Mouse (Mus musculus) T-cell, adult 2 months (primary cell): ENCODE results near the gene Oasl2.
A peak's percentile ranks its signal among the peaks of the same experiment; 100 is the strongest.
"Not testable (repeated sequence)": the region's sequence is repeated elsewhere in the genome, so short reads cannot be mapped to it uniquely, and the experiment has no call there.

Source experiments
- DNase-seq: peaks from one replicate; pipeline ENCODE4 v3.0.0; 2022; ENCODE audit warnings: low spot score

Gene Oasl2

DNA sequence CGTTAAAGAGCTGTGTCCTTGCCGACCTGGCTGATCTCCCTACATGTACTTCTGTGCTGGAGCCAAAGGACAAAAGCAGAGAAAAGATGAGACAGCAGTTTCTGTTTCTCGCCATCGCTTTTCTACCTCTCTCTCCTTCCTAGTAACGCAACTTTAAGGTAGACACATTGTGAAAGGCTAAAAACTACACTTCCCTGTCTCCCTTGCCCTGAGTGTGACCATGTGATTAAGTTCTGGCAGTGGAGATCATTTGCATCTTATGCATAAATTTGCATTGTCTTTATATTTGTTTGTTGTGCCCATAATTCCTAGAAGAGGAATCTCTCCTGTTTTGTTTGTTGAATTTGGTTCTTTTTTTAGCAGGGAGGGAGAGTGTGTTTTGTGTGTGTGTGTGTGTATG, 19.1 kb downstream of the Oasl2 start:
- no peak for DNase-seq

DNA sequence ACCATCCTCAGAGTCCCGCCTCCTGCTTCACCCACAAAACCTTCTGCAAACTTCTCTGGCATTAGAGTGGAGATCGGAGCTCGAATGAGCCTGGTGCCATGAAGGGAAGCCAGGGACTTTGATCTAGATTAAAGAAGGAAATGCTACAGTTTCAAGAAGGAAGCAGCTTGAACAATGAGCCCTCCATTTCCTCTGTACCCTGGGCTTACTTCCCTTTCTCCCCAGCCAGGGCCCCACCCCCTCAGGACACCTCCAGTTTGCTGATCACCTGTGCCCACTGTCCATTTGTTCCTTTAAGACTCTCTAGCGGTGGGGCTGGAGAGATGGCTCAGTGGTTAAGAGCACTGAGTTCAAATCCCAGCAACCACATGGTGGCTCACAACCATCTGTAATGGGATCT, 20.0 kb downstream of the Oasl2 start:
- no peak for DNase-seq

DNA sequence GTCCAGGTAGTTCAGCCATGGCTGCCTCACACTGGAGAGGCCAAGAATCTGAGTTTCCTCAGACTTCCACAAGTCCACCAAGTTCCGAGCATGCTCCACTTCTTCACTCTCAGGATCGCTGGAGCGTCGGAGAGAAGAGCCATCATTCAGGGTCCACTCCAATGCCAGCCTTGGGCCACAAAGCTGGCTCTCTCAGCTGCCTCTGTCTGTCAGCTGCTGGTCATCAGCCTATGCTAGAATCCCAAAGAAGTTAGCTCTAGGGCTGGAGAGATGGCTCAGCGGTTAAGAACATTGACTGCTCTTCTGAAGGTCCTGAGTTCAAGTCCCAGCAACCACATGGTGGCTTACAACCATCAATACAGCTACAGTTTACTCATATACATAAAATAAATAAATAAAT, 20.6 kb downstream of the Oasl2 start:
- DNase-seq: not testable (repeated sequence)

DNA sequence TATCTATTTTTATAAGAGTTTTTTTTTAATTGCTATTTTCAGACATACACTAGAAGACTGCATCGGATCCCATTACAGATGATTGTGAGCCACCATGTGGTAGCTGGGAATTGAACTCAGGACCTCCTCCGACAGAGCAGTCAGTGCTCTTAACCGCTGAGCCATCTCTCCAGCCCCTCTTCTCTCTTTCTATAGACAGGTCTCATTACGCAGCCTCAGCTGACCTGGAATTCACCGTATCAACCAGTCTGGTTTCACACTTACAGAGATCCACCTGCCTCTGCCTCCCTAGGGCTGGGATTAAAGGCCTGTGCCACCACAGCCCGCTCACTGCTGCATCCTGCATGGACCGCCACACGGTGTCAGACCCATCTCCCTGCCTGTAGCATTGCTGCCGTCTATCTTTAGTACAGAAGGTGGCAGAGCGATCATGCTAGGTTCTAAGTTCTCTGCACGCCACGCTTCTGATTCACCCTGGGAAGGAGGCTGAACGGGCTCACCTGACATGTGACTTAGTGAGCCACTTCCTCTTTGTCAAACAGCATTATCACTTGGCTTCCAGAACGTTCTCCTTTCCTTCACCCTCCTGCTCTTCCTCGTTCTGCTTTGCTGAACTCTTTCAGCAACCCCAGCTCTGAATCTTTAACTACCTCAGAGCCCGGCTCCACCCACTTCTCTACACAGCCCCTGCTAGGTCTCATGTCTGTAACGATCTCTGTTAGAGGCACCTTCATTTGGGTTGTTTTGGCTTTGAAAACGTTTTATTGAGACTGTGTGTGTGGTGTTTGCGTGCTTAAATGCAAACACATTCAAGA, 25.0 kb downstream of the Oasl2 start:
- peak; percentile 88 for DNase-seq

DNA sequence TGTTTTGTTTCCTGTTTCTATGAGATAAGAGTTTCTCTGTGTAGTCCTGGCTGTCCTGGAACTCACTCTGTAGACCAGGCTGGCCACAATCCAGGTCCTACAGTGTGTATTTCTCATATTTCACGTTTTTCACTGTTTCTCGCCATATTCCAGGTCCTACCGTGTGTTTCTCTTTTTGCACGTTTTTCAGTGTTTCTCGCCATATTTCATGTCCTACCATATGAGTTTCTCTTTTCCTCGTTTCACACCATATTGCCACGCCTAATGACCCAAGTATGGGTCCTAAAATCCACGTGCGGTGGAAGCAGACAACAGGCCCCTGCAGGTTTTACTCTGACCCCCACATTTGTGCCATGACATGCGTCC, 25.6 kb downstream of the Oasl2 start:
- no peak for DNase-seq

DNA sequence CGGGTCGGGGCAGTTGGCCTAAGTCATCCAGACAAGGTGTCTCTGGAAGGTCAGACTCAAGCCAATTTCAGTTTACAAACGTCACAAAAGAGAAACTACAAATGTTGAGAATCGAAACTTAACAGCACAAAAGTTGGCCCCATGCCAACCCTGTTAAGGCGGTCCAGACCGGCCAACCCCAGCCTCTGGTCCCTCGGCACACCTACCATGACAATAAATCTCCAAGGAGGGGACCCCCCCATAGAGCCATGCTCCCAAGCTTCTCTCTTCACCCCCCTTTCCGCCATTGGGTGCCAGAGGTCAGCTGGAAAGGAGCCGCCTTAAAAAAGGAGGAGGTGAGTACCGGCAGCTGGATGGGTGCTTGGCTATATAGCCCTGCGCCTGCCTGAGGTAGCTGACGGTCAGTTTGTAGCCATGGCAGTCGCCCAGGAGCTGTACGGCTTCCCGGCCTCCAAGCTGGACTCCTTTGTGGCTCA, 26.3 kb downstream of the Oasl2 start, which contains the start of gene Oasl1:
TSS of gene Oasl1 (plus strand) at position 243 of the 476 bp plus-strand sequence.
- DNase-seq: peak; percentile 25

DNA sequence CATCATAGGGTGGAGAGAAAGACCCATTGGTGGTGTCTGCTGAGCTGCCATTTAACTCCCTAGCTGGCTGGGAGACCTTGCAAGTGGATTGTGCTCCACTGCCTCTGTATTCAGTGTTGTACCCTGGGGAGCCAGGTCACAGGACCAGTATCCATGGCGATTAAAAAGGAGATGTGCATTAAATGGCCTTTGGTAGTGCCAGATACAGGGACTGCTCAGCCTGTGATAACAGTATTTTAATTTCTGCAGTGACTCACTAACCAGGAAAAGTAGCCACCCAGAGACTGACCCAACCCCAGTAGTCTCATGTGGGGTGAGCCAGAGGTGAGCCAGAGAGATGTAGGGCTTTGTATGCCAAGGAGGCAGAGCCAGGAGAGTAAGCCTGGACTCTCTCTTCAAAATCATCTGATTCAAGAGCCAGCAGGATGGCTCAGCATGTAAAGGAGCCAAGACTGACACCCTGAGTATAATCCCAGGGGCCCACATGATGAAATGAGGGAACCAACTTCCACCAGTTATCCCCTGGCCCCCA, 29.5 kb downstream of the Oasl2 start:
- DNase-seq: no peak

DNA sequence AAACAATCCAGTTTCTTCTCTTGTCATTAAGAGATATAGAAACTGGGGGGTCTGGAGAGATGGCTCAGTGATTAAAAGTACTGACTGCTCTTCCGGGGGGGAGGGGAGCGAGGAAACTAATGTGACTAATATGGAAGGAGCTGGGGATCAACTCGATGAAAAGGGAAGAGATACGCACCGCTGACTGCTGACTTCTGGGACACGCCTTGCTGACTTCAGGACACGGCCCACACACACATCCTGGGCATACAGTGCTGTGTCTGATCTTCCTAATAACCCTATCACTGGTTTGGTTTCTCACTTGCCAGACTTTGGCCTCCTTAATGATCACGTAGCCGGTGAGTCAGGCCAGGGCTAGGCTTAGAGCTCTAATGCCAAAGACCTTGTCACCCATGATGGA, 30.0 kb downstream of the Oasl2 start:
- no peak for DNase-seq

DNA sequence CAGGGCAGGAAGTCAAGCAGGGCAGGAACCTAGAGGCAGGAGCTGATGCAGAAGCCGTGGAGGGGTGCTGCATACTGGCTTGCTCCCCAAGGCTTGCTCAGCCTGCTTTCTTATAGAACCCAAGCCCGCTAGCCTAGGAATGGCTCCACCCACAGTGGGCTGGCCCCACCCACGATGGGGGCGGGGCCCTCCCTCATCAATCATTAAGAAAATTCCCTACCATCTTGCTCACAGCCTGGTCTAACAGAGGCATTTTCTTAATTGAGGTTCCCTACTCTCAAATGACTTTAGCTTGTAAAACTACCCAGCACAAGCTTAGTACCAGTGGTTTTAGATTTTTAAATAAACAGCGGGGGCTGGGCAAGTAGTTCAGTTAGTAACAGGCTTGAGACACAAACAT, 34.9 kb downstream of the Oasl2 start:
- no peak for DNase-seq

DNA sequence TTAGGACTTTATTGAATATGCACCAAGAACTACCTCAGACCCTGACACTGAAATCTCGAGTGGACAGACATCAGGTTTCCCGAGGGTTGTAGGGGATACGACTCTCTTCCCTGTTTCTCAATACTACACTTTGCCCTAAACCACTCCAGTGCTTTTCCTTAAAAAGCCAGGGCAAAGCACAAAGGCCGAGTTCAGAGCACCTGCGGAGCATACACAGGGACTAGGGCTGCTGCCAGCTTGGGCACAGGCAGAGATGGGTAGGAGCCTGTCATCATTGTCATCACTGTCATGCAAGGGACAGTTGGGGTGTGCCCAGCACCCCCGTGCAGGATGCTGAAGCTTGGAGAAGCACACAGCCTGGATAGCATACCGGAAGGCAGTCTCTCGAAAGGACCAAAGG, 36.5 kb downstream of the Oasl2 start:
- no peak for DNase-seq

DNA sequence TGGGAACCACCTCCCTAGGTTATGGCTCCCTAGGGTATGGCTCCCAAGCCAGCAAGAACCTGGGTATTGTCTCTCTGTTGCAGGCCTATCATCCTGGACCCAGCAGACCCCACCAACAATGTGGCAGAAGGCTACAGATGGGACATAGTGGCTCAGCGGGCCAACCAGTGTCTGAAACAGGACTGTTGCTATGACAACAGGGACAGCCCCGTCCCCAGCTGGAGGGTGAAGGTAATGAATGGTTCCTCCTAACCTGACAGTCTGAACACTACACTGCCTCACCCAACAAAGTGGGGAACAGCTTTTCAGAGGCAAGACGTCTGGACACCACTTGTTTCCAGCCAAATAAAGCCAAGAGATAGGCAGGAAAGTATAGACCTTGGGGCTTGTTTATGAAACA, 39.1 kb downstream of the Oasl2 start:
- no peak for DNase-seq

DNA sequence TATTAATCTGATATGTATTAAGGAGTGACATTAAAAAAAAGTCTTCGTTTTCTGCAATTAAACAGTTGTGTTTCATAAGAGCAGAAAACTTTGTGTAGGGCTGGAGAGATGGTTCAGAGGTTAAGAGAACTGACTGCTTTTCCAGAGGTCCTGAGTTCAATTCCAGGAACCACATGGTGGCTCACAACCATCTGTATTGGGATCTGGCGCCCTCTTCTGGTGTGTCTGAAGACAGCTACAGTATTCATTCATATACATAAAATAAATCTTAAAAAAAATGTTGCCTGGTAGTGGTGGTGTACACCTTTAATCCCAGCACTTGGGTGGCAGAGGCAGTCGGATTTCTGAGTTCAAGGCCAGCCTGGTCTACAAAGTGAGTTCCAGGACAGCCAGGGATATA, 44.4 kb downstream of the Oasl2 start:
- not testable (repeated sequence) for DNase-seq

DNA sequence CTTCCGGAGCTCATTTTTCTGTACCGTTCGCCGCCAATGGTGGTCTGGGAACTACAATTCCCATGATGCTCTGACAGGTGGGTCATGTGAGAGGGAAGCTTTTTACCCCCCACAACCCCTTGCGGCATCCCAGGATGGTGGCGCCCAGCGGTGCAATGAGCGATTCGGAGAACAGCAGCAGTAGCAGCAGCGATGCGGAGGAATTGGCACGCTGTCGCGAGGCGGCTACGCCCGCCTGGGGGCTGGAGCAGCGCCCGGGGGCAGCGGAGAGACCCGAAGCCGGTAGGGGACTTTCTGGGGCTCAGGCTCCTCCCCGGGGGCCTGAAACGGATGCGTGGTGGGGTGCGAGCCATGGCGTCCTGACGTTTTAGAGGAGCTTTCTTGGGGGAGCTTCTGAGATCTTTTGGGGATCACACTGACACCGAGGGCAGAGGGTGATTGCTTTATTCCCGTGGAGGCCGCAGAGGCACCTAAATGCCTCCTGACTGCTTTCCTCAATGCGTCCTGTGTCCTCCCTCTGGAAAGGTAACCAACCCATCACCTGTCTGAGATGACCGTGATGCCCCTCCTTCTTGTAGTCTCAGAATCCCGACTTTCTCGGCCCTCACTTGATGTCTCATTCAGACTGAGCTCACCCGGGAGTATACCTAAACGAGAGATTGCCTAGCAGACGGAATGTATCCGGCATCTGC, 45.5 kb downstream of the Oasl2 start, which contains the start of gene 2210016L21Rik:
TSS of gene 2210016L21Rik (plus strand) at position 85 of the 692 bp plus-strand sequence.
- peak; percentile 86 for DNase-seq

DNA sequence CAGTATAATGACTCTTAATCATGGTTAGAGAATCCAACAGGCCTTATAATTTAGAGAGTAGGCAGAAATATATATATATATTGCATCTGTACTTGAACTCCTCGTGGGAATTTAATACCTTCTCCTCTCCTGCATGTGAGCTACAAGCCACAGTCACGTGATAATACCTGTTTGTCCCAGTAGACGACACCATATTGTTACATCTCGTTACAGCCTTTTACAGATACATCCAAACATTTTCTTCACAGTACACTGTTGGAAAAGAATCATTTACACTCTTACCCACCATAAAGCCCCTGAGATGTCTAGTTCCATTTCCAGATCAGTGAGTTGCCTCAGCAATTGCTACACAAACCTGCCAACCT, 46.0 kb downstream of the Oasl2 start:
- DNase-seq: no peak

DNA sequence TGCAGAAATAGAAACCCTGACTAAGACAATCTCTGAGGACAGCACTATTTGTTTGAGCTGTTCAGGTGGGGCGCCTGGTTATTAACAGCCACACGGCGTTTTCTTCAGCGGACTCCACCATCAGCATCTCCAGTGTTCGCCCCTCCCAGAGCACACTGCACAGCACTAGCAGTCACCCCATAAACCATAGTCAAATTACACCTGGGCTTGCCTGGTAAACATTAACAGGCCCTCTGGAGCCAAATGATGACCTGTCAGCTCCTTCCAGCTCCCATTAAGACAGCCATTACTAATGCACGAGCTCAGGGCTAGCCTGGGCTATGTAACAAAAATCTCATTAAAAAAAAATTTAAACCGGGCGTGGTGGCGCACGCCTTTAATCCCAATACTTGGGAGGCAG, 48.3 kb downstream of the Oasl2 start:
- DNase-seq: no peak

DNA sequence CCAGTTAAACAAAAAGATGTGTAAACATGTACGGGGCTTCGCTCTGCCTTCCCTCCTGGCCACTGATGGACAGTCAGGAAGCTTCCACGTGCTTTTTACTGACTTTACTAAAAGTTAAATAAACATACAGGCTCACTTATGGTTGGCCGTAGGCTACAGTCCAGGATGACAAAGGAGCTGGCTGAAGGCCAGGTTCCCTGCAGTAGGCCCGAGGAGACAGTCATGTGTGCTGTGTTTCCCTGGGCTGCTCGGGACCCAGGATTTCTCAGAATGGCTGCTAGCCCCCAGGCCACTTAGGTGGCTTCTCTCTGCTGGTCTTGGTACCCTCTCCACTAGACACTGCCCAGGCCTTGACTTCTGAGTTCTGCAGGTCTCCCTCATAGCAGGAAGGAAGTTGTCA, 52.2 kb downstream of the Oasl2 start:
- DNase-seq: no peak

DNA sequence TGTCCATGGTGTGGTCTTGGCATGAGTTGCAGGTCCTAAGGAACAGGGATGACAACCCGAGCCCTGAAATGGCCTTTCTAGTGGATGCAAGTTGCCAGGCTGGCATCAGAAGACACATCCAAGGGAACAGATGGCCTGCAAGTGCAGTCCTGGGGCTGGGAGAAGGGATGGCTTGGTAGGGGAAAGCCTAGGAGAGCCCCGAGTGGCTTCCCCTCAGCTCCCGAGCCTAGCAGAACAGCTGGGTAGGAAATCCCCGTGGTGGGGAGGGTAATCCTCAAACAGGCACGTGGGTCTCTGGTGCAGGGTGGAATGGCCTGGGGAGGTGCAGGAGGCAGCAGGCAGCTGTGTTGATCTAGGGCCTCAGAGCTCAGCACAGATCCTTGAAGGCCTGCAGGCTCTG, 52.6 kb downstream of the Oasl2 start:
- DNase-seq: no peak

DNA sequence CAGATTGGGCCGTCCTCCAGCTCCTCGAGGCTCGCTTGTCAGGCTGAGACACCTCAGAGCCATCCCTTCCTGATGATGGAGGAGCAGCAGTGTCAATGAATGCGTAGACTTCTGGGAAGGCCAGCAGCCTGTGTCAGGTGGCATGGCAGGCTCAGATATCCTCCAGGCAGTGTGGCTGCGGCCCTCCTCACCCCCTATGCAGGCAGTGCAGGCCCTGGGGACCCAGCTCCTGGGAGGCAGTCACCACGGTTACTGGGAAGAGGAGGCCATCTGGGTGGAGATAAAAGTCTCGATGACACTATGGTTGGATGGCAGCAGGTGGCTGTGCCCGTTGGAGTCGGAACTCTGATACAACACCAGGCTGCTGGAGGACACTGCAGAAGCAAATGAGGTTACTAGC, 53.1 kb downstream of the Oasl2 start:
- no peak for DNase-seq

DNA sequence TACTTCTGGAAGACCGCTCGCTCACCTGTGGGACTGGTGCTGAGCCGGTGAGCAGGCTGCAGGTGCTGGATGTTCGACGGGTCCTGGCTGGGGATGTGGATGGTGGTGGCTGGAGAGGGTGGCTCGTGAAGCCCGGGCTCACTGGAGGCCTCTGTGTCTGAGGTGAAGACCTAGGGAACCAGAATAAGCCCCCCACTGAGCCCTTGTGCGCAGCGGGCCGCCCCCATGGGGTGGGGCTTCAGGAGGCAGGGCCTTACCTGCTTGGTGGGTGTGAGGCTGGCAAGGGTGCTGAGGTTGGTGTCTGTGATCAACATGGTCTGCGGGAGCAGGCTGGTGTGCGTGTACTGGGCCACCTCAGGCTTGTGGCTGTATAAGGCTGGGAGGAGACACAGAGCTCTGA, 53.9 kb downstream of the Oasl2 start:
- no peak for DNase-seq

DNA sequence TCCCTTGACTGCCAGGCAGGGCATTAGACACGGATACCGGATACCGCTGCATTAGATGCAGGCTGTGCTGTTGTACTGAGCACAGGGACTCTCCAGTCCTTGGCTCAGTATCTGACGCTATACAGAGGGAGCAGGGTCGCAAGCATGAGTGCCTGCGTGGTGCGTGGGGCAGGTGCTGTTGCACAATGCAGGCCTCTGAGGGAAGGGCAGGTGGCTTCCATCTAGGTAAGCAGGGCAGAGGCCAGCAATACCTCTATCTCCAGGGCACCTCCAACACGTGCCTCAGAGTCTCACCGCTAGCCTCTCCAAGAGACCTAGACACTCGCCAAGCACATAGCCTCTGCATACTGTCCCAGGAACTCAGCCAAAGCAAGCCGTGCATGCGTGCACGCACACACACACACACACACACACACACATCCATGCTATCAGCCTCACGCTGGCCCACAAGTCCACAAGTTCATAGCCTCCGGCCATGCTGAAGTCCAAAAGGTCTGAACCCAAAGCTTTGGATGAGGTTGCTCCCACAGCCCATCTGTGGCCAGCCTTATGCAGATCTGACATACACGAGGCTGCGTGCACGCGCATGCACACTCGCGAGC, 54.6 kb downstream of the Oasl2 start:
- DNase-seq: no peak

DNA sequence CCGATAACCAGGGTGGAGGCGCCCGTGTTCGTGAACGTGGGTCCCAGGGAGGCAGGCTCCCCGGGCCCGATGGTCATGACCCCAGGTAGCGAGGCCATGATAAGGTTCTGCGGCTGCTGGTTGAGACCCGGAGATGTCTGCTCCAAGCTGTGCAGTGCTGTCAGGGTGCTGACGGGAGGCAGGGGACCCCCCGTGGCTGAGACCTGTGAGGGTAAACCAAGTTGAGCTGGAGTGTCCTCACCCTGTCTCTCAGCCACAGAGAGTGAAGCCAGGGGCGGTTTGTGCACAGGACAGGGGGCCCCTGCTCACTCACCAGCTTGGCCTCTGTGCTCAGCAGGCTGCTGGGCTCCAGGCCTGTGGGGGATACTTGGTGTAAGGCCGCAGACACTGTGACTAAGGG, 56.6 kb downstream of the Oasl2 start:
- DNase-seq: no peak

DNA sequence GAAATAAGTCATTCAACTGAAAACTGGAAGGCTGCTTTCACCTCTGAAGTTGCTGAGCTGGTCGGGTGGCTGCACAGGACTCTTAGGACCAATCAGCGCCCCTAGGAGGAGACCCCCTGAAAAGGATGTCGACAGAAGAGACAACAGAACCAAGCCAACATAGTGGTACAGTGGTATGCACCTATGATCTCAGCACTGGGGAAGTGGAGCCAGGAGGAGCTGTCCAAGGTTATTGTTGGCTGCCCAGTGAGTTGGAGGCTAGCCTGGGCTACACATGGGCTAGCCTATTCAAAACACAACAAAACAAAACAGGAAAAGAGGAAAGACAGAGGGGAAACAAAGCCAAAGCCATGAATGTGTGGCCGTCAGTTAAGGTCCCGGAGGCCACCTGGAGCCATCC, 61.3 kb downstream of the Oasl2 start:
- DNase-seq: no peak
